Mouse (Mus musculus) kidney, postnatal 36 days (tissue): ENCODE results near the gene Dnajb5.
A peak's percentile ranks its signal among the peaks of the same experiment; 100 is the strongest.

ENCODE experiments used
- DNase-seq, 2 experiments: peaks; one replicate each; pipeline ENCODE4 v3.0.0; 2021 to 2022; ENCODE audit warnings: mixed read lengths in 2 of 2

The Dnajb5 gene

DNA sequence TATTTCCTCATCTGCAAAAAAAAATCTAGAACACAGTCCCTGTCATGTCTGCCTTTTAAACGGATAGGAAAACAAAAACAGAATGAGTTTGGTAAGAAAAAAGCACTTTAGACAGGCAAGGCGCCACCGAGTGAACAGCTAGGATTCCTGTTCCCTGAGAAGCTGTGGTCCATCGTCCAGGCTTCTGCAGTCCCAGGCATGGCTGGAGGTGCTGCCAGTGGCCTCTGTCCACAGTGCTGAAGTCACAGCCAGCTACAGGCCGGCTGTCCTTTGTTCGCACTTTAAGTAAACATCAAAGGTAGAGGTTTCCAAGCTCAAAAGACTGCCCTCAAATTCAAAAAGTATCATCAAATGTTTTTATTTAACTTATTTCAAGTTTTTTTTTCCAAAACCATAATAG is 4.6 kb upstream of the Dnajb5 start:
- peak; percentile 28 to 70 for DNase-seq

DNA sequence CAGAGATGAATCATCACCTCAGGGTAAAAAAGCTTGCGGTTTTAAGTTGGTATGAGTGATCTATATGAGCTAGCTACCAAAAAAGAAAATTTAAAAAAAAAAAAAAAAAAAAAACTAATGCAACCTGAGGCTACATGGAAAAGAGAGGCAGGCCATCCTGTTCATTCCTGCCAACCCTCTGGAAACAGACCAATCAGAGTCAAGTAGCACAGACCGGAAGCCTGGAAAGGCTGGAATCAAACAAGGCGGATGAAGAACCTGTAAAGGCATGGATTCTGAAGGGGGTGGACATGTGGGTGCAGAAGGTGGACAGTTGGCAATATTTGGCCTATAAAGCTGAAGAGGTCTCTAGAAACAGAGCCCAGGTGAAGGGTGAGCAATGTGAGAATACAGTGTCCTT is 4.2 kb upstream of the Dnajb5 start:
- no peak for DNase-seq

GRCm38 (mm10) chr4:42945952-42946351 is 3.7 kb upstream of the Dnajb5 start:
- DNase-seq: peak; percentile 49 to 83

DNA sequence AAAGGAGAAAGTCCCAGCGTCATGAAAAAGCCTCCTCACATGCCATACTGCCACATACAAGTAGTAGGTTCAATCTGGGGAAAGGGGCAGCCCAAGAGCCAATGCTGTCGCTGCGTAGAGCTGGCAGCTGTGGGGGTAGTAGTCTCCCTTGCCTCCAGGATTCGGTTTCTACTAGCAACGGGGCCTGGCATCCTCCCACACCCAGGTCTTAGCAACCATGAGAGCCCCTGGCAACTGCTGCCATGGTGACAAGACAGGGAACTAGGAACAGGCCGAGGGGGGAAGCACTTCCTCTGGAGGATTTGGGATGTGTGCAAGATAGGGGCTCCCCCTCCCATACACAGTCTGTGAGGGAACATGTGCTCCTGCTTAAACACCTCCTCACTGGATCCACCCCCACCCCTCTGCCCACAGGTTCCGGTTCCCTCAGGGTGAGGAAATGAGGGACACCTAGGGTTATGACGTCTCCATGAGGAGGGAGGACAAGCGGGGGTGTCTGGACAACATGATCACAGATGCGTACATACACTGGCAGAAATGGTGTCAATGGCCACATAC is 2.8 kb upstream of the Dnajb5 start:
- DNase-seq: no peak

DNA sequence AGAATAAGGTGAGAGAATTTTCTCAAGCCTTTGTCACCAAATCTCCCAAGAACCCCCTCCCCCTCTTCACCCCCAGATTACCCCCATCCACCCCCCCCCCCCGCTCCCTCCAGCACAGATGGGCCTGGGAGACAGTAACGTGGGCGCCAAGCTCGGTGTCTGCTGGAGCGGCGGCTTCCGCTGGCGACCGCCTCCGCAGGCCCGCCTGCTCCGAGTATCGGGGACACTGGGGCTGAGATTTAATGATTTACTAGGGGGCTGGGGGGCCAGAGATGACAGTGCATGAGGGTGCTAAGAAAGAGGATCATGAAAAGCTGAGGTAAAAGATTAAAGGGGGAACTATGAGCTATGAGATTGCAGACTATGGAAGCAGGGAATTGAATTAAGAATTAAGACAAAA is 1.1 kb upstream of the Dnajb5 start:
- no peak for DNase-seq

GRCm38 (mm10) chr4:42949051-42949675 is 451 bp upstream of the Dnajb5 start:
- DNase-seq: no peak

DNA sequence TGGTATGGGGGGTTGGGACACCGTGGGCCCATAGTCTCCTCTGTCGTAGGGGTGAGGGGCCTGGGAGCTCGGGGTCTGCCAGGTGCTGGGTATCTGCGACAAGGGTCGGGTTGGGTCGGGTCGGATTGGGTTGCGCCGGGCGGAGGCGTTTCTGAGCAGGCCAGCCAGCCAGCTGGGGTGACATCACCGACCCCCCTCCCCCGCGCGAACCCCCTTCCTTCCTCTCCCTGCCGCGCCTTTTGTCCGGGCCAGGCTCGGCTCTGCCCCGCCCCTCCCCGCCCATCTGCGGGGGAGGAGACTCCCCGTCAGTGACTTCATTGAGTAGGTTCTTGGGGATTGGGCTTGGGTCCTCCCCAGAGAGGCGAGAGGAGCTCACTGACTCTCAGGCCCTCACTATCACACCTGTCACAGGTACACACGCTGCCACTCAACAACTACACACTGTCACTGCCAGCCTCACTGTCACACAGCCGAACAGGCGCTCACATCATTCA is 498 bp downstream of the Dnajb5 start:
- peak; percentile 90 to 94 for DNase-seq

DNA sequence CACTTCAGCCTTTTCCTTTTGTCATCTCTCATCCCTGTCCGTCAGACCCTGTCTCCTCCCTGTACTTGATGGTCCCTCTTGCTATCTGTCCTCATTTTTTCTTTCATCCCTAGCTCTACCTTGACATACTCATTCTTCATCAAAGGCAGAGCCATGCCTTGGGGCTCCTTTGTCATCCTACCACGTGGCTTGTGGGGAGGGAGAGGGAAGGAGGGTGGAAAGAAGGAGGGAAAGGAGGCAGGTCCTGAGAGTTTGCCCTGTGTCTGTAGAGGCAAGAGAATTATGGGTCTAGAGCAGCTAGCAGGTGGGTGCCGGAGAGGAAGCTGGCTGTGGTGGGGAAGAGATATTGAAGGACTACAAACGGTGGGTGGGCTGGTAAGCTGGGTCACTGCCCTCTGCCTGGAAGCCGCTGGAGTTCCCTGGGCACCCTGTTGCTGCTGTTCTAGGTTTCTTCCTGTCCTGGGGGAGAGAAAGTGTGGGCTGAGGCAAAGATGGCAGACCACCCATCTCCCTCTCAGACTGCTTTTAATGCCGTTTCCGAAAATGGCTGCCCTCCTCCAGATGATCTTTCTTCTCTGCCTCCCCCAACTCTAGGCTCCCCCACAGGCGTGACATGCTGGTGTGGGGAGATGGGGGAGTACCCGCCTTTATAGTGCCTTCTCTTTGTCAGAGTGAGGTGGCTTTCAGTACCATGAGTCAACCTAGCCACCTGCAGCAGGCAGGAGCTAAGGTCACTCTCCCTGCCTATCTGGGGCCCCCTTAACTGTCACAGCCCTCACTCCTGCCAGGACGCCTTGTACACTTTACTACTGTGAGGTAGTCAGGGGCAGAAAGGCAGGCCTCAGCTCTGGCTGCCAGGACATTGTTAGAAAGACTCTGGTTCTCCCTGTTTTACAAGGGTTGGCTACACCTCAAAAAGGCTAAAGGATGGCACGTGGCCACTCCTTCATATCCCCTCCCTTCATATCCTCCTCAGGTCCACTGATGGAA is 1.9 kb downstream of the Dnajb5 start:
- no peak for DNase-seq

DNA sequence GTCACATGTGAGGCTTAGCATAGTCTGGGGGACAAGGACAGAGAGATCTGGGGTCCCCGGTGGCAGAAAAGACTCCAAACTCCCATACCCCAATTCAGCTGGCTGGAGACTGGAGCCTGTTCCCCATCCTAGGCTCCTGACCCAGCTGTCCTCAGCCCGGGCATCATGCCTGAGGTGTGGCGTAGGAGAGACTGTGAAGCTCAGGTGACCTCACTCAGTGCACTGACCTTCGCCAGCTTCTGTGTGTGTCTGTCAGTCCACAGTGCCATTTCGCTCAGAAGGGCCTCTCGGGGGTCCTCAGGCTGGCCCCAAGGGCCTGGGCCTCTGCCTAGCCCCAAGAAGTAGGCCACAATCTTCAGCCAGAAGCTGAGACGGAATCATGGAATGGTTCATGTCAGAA is 2.9 kb downstream of the Dnajb5 start:
- DNase-seq: no peak

GRCm38 (mm10) chr4:42953435-42954094 is 4.0 kb downstream of the Dnajb5 start:
- peak; percentile 16 to 43 for DNase-seq

DNA sequence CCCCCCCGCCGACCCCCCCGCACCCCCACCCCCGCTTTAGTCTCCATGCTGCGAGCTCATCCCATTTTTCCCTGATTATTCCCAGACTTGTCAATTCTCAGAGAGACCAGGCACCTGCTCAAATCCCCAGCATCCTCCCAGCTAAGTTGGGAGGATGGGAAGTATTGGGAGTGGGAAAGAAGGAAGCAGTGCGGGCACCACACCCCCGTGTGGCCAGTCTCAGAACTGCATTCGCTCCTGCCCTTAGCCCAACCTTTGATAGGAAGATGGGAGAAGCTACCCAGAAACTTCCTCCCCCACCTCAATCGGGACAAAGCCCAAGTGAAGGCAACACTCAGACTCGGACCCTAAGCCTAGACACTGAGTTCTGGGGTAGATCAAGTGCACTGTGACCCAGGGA is 4.7 kb downstream of the Dnajb5 start:
- DNase-seq: peak; percentile 65 to 89

- DNase-seq: no peak
Measured at GRCm38 (mm10) chr4:42955200-42955599, 5.6 kb downstream of the Dnajb5 start.

DNA sequence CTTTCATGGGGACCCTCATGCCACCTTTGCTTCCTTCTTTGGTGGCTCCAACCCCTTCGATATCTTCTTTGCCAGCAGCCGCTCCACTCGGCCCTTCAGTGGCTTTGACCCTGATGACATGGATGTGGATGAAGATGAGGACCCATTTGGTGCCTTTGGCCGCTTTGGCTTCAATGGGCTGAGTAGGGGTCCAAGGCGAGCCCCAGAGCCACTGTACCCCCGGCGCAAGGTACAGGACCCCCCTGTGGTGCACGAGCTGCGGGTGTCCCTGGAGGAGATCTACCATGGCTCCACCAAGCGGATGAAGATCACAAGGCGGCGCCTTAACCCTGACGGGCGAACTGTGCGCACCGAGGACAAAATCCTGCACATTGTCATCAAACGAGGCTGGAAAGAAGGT is 7.0 kb downstream of the Dnajb5 start:
- no peak for DNase-seq

GRCm38 (mm10) chr4:42957306-42957705 is 7.7 kb downstream of the Dnajb5 start:
- peak; percentile 40 to 58 for DNase-seq

- DNase-seq: no peak
Measured at GRCm38 (mm10) chr4:42957979-42958378, 8.4 kb downstream of the Dnajb5 start.

GRCm38 (mm10) chr4:42958942-42959341 is 9.3 kb downstream of the Dnajb5 start:
- DNase-seq: no peak

GRCm38 (mm10) chr4:42959382-42959781 is 9.8 kb downstream of the Dnajb5 start:
- DNase-seq: no peak

DNA sequence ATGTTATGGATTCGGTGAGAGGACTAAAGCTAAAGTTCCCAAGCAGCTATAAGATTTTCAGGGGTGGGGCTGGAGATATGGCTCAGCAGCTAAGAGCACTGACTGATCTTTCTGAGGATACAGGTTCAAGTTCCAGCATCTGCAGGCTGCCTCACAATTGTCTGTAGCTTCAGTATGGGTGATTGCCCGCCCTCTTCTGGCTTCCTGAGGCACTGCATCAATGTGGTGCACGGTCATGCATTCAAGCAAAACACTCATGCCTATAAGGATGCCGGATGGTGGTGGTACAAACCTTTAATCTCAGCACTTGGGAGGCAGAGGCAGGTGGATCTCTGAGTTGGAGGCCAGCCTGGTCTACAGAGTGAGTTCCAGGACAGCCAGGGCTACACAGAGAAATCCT is 12.0 kb downstream of the Dnajb5 start:
- DNase-seq: peak; percentile 66 to 82

DNA sequence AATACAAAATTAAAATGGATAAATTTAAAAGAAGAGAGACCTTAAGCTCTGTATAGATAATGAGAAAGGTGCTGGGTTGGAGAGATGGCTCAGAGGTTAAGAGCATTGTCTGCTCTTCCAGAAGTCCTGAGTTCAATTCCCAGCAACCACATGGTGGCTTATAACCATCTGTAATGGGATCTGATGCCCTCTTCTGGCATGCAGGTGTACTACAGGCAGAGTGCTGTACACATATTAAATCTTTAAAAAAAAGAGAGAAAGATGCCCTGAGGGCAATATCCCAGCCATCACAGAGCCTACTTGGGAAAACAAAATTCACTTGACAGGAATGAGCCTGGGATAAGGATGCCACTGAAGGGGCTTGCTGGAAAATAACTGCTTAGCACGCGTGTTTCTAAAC is 13.9 kb downstream of the Dnajb5 start:
- peak in 1 of 2 experiments; percentile 50 for DNase-seq

- peak; percentile 37 to 64 for DNase-seq
Measured at GRCm38 (mm10) chr4:42965039-42965719, 15.6 kb downstream of the Dnajb5 start.

GRCm38 (mm10) chr4:42969304-42969703 is 19.7 kb downstream of the Dnajb5 start, which contains the start of gene 1700022I11Rik:
1700022I11Rik (plus strand) TSS chr4:42969604.
- no peak for DNase-seq

- DNase-seq: no peak
Measured at GRCm38 (mm10) chr4:42972952-42973351, 23.3 kb downstream of the Dnajb5 start.
